In the genomic region with DNA sequence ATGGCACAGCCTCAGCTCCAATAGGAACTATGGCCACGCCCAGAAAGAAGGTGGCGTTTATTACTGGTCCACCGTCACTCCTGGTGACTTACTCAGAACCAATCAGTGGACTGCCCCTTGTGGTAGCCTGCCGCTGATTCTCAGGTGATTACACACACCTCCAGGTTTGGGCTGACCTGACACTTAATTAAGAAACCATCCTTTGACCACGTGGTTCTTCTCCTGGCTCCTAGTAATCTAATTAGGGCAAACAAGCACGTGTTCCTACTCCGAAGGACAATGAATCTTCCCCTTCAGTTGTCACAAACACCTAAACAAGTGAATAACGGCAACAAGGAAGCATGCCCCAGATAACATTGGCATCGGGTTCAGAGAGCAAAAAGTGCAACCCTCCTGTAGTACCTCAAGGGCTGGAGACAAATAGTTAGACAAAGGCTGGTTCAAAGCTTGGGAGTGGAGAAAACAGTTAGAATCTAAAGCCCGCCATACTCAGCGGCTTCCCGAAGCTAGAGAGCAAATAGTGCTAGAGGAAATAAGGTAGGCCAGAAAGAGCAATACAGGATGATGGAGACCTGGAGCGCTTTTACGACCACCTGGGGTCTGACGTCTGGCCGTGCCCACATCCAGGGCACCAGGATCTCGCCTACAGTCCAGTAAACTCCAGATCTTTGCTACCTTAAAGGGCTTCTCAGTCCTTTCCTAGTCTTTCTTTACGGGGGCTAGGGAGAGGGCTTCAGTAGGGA, we compare ENCODE assay signal across 8 mouse cellular contexts. TPM values are rescaled to one million over a fixed set of nuclear protein-coding genes. Genes with fewer than 3 reads are reported as not detected.
A peak's percentile ranks its signal among the peaks of the same experiment; 100 is the strongest.
DNase-seq lines count a peak whose midpoint lies in the region; ATAC-seq and TF ChIP-seq lines count a peak whose summit lies in the region.

No protein-coding gene starts in this region.

- H3K4me1 ChIP-seq in embryonic facial prominence, embryonic 10.5 days: peaks cover 17% of the 10 kb centered on the region
- H3K4me1 ChIP-seq in heart, embryonic 11.5 days (ENCODE audit: control insufficient read depth, insufficient read depth, low read length): no peaks in the 10 kb centered on the region
- H3K4me1 ChIP-seq in kidney, postnatal 0 days (replicated peaks; ENCODE audit: insufficient read depth, low read length): peaks cover 8% of the 10 kb centered on the region
- peaks cover 17% of the 10 kb centered on the region for H3K4me1 ChIP-seq in liver, embryonic 13.5 days (replicated peaks)
- no peaks in the 10 kb centered on the region for H3K4me1 ChIP-seq in stomach, postnatal 0 days (replicated peaks; ENCODE audit: control insufficient read depth, insufficient read depth)

- peak; percentile 81 for DNase-seq in CD4-positive helper T cell, adult 2 months (ENCODE audit: low read depth, low spot score)
- peak; percentile 56 for DNase-seq in adrenal gland, adult 8-10 months
- peak; percentile 79 for DNase-seq in embryonic facial prominence, embryonic 10.5 days (ENCODE audit: low spot score)
- DNase-seq in kidney, postnatal 0 days (ENCODE audit: low spot score): peak; percentile 84
- DNase-seq in liver, embryonic 13.5 days: peak; percentile 83
- DNase-seq in natural killer cell, adult 2 months (ENCODE audit: low spot score in 2 of 2): peak; percentile 40 to 60
- DNase-seq in stomach, postnatal 0 days (ENCODE audit: low spot score): peak; percentile 68

- H3K9me3 ChIP-seq in embryonic facial prominence, embryonic 10.5 days: no peaks in the 10 kb centered on the region
- H3K9me3 ChIP-seq in heart, embryonic 11.5 days (replicated peaks; ENCODE audit: control insufficient read depth, low read length): no peaks in the 10 kb centered on the region
- H3K9me3 ChIP-seq in kidney, postnatal 0 days (replicated peaks; ENCODE audit: low read length): no peaks in the 10 kb centered on the region
- H3K9me3 ChIP-seq in liver, embryonic 13.5 days (replicated peaks): no peaks in the 10 kb centered on the region
- H3K9me3 ChIP-seq in stomach, postnatal 0 days (ENCODE audit: control insufficient read depth, low read length): no peaks in the 10 kb centered on the region

- TF ChIP-seq EP300 in stomach, postnatal 0 days (optimal IDR thresholded peaks at IDR 0.05): no peak

- H3K27me3 ChIP-seq in embryonic facial prominence, embryonic 10.5 days (replicated peaks; ENCODE audit: low read depth, poor library complexity, severe bottlenecking): no peaks in the 10 kb centered on the region
- no peaks in the 10 kb centered on the region for H3K27me3 ChIP-seq in heart, embryonic 11.5 days (ENCODE audit: control insufficient read depth, insufficient read depth, low read length)
- H3K27me3 ChIP-seq in kidney, postnatal 0 days (ENCODE audit: insufficient read depth, low read length): no peaks in the 10 kb centered on the region
- H3K27me3 ChIP-seq in liver, embryonic 13.5 days: no peaks in the 10 kb centered on the region
- H3K27me3 ChIP-seq in stomach, postnatal 0 days (ENCODE audit: control insufficient read depth, insufficient read depth, low read length): no peaks in the 10 kb centered on the region

- under 1% methylated on average over 18 of the region's 18 CpGs for WGBS in embryonic facial prominence, embryonic 10.5 days
- whole genome bisulfite sequencing in heart, embryonic 11.5 days (ENCODE audit: insufficient replicate concordance): 2% methylated on average over 18 of the region's 18 CpGs
- WGBS in kidney, postnatal 0 days: under 1% methylated on average over 18 of the region's 18 CpGs
- under 1% methylated on average over 18 of the region's 18 CpGs for WGBS in liver, embryonic 13.5 days (ENCODE audit: insufficient replicate concordance)
- WGBS in stomach, postnatal 0 days: under 1% methylated on average over 18 of the region's 18 CpGs

- peak overlapping the region; percentile 78 for H3K4me3 ChIP-seq in embryonic facial prominence, embryonic 10.5 days
- peak overlapping the region; percentile 81 for H3K4me3 ChIP-seq in heart, embryonic 11.5 days (ENCODE audit: low read depth, low read length)
- H3K4me3 ChIP-seq in kidney, postnatal 0 days (replicated peaks; ENCODE audit: low read depth, low read length): peak overlapping the region; percentile 43
- peak overlapping the region; percentile 75 for H3K4me3 ChIP-seq in liver, embryonic 13.5 days (replicated peaks)
- H3K4me3 ChIP-seq in stomach, postnatal 0 days (ENCODE audit: low read depth, low read length): peak overlapping the region; percentile 46

- H3K4me2 ChIP-seq in heart, embryonic 11.5 days: peak overlapping the region; percentile 79
- peak overlapping the region; percentile 80 for H3K4me2 ChIP-seq in kidney, postnatal 0 days (ENCODE audit: low read length)
- H3K4me2 ChIP-seq in liver, embryonic 13.5 days: peak overlapping the region; percentile 81
- H3K4me2 ChIP-seq in stomach, postnatal 0 days (replicated peaks; ENCODE audit: low read depth): peak overlapping the region; percentile 86

- H3K9ac ChIP-seq in heart, embryonic 11.5 days (ENCODE audit: low read depth, low read length): peak overlapping the region; percentile 81
- peak overlapping the region; percentile 44 for H3K9ac ChIP-seq in kidney, postnatal 0 days (ENCODE audit: low read depth, low read length)
- peak overlapping the region; percentile 77 for H3K9ac ChIP-seq in liver, embryonic 13.5 days
- H3K9ac ChIP-seq in stomach, postnatal 0 days (ENCODE audit: low read length): peak overlapping the region; percentile 53

- ATAC-seq in heart, embryonic 11.5 days (replicated peaks; ENCODE audit: insufficient number of reproducible peaks, low FRiP score, low TSS enrichment): peak; percentile 85; the same call in 1 of the 2 replicates
- ATAC-seq in kidney, postnatal 0 days (replicated peaks; ENCODE audit: low FRiP score, low read depth): peak; percentile 92
- peak; percentile 97 for ATAC-seq in liver, embryonic 13.5 days (ENCODE audit: low read depth)
- ATAC-seq in stomach, postnatal 0 days (ENCODE audit: low FRiP score, low TSS enrichment): peak; percentile 80

- peak overlapping the region; percentile 82 for H3K27ac ChIP-seq in embryonic facial prominence, embryonic 10.5 days (replicated peaks)
- peak overlapping the region; percentile 46; the same call in 1 of the 2 replicates for H3K27ac ChIP-seq in heart, embryonic 11.5 days (ENCODE audit: low read depth, low read length)
- H3K27ac ChIP-seq in kidney, postnatal 0 days: no peak overlapping the region
- peak overlapping the region; percentile 75 for H3K27ac ChIP-seq in liver, embryonic 13.5 days
- no peak overlapping the region; the same call in 1 of the 2 replicates for H3K27ac ChIP-seq in stomach, postnatal 0 days (replicated peaks)

- H3K36me3 ChIP-seq in embryonic facial prominence, embryonic 10.5 days (replicated peaks): peaks cover 25% of the 10 kb centered on the region
- H3K36me3 ChIP-seq in heart, embryonic 11.5 days (ENCODE audit: control insufficient read depth, insufficient read depth, low read length): peaks cover 5% of the 10 kb centered on the region; the same call in 1 of the 2 replicates
- H3K36me3 ChIP-seq in kidney, postnatal 0 days (ENCODE audit: insufficient read depth, low read length): peaks cover 17% of the 10 kb centered on the region; the same call in 1 of the 2 replicates
- peaks cover 30% of the 10 kb centered on the region for H3K36me3 ChIP-seq in liver, embryonic 13.5 days
- H3K36me3 ChIP-seq in stomach, postnatal 0 days (ENCODE audit: control insufficient read depth, insufficient read depth, low read length): peaks cover 9% of the 10 kb centered on the region

- peak; percentile 33; the same call in 1 of the 2 replicates for TF ChIP-seq CTCF in kidney, postnatal 0 days (IDR thresholded peaks at IDR 0.05; ENCODE audit: low read depth)
- TF ChIP-seq CTCF in stomach, postnatal 0 days (IDR thresholded peaks at IDR 0.05; ENCODE audit: low read depth): peak; percentile 43

RNA-seq across cellular contexts. Expression of a gene that starts 1.0 kb away (rescaled TPM):
- 10 to 100 TPM; 18.1 to 25.0 (median 21.0) TPM for total RNA-seq in adrenal gland, adult 8-10 months (2022)
- polyA plus RNA-seq in embryonic facial prominence, embryonic 10.5 days (2016; fragmentation: Nextera tagmentation; extraction: Ambion mirVana): 20.7 and 24.1 TPM in 2 replicates
- polyA plus RNA-seq in heart, embryonic 11.5 days (2014; fragmentation: Nextera tagmentation; extraction: Ambion mirVana): 17.7 and 18.4 TPM in 2 replicates
- polyA plus RNA-seq in kidney, postnatal 0 days (2015; fragmentation: Nextera tagmentation; extraction: Ambion mirVana): 21.4 and 22.7 TPM in 2 replicates
- 16.6 and 20.8 TPM in 2 replicates for polyA plus RNA-seq in liver, embryonic 13.5 days (2015; fragmentation: Nextera tagmentation; extraction: Ambion mirVana)
- 16.3 and 17.1 TPM in 2 replicates for polyA plus RNA-seq in stomach, postnatal 0 days (2015; fragmentation: Nextera tagmentation; extraction: Ambion mirVana)

RNA-seq across cellular contexts. Expression of a gene that starts 17.6 kb away (rescaled TPM):
- 1 to 10 TPM in 1 of 4 experiments, under 1 TPM in 3; 0.52 to 1.4 (median 0.65) TPM for total RNA-seq in adrenal gland, adult 8-10 months (2022)
- 1.0 and 1.8 TPM in 2 replicates for polyA plus RNA-seq in embryonic facial prominence, embryonic 10.5 days (2016; fragmentation: Nextera tagmentation; extraction: Ambion mirVana)
- 0.34 and 0.58 TPM in 2 replicates for polyA plus RNA-seq in heart, embryonic 11.5 days (2014; fragmentation: Nextera tagmentation; extraction: Ambion mirVana)
- 7.4 and 7.7 TPM in 2 replicates for polyA plus RNA-seq in kidney, postnatal 0 days (2015; fragmentation: Nextera tagmentation; extraction: Ambion mirVana)
- polyA plus RNA-seq in liver, embryonic 13.5 days (2015; fragmentation: Nextera tagmentation; extraction: Ambion mirVana): 0.28 and 0.49 TPM in 2 replicates
- 78.8 and 88.1 TPM in 2 replicates for polyA plus RNA-seq in stomach, postnatal 0 days (2015; fragmentation: Nextera tagmentation; extraction: Ambion mirVana)

RNA-seq across cellular contexts. Expression of a gene that starts 18.6 kb away (rescaled TPM):
- total RNA-seq in adrenal gland, adult 8-10 months (2022): 100 to 1,000 TPM; 120 to 135 (median 127) TPM
- 90.8 and 93.5 TPM in 2 replicates for polyA plus RNA-seq in embryonic facial prominence, embryonic 10.5 days (2016; fragmentation: Nextera tagmentation; extraction: Ambion mirVana)
- polyA plus RNA-seq in heart, embryonic 11.5 days (2014; fragmentation: Nextera tagmentation; extraction: Ambion mirVana): 88.5 and 99.1 TPM in 2 replicates
- 105 and 108 TPM in 2 replicates for polyA plus RNA-seq in kidney, postnatal 0 days (2015; fragmentation: Nextera tagmentation; extraction: Ambion mirVana)
- polyA plus RNA-seq in liver, embryonic 13.5 days (2015; fragmentation: Nextera tagmentation; extraction: Ambion mirVana): 49.6 and 52.5 TPM in 2 replicates
- 110 and 111 TPM in 2 replicates for polyA plus RNA-seq in stomach, postnatal 0 days (2015; fragmentation: Nextera tagmentation; extraction: Ambion mirVana)

Comparison
In these comparisons a context has a peak if more than half of its experiments do, and no peak if none do; other contexts are left out.
1. H3K27ac ChIP-seq: peak in embryonic facial prominence, embryonic 10.5 days (single experiment), heart, embryonic 11.5 days (single experiment) and liver, embryonic 13.5 days (single experiment); none in kidney, postnatal 0 days (single experiment) and stomach, postnatal 0 days (single experiment).
2. Peak in every context shown above with its lines, with median percentiles within 50 percentile points of each other: DNase-seq, H3K4me3 ChIP-seq, ATAC-seq, H3K4me2 ChIP-seq and H3K9ac ChIP-seq.